Mouse (Mus musculus): ENCODE measurements around the gene Bak1. TPM values are rescaled to one million over a fixed set of nuclear protein-coding genes. Genes with fewer than 3 reads are reported as not detected.

The Bak1 gene
- polyA plus RNA-seq, 1 experiment from 2014 or later, result 3.6 TPM

DNA sequence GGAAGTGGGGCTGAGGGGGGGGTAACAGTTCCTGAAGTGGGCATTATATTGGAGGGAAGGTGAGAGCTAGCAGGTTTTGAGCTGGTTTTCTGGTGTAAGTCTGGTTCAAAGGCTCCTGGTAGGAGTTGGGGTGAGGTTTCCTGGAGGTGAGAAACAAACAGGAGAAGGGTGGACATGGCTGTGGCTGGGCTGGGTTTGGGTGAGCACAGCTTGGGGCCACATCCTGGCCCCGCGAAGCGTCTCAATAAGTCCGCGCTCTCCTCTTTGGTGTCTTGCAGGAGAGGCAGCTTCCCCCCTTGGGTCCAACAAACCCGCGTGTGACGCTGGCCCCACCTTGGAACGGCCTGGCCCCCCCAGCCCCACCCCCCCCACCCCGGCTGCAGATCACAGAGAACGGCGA is 58.6 kb downstream of the Bak1 start:
- Histone ChIP-seq H3K4me1 (replicated peaks; ENCODE audit: control insufficient read depth, insufficient read depth) (peaks cover 7% of the 10 kb centered on the region; the same call in 1 of the 2 replicates), H3K4me3 (ENCODE audit: low read depth, low read length) (no peak overlapping the region), H3K27me3 (ENCODE audit: control insufficient read depth, insufficient read depth, low read length) (no peaks in the 10 kb centered on the region), H3K4me2 (replicated peaks; ENCODE audit: low read depth) (no peak overlapping the region), H3K9me3 (ENCODE audit: control insufficient read depth, low read length) (no peaks in the 10 kb centered on the region), H3K9ac (ENCODE audit: low read length) (no peak overlapping the region), H3K36me3 (ENCODE audit: control insufficient read depth, insufficient read depth, low read length) (no peaks in the 10 kb centered on the region; the same call in 1 of the 2 replicates), H3K27ac (replicated peaks) (no peak overlapping the region)
- no peak for TF ChIP-seq CTCF (IDR thresholded peaks at IDR 0.05; ENCODE audit: low read depth)
- TF ChIP-seq EP300 (optimal IDR thresholded peaks at IDR 0.05), result no peak
- DNase-seq (ENCODE audit: low spot score), result no peak
- WGBS, result 66% methylated on average over 9 of the region's 12 CpGs
- ATAC-seq (ENCODE audit: low FRiP score, low TSS enrichment), result no peak

Other genes with a start within 250 kb of the Bak1 start
- 33.3 and 33.9 TPM in 2 replicates for gene Bnip1, start 247.9 kb downstream of the Bak1 start, polyA plus RNA-seq (2015; fragmentation: Nextera tagmentation; extraction: Ambion mirVana)
- gene Nkx2-5, start 184.0 kb downstream of the Bak1 start, polyA plus RNA-seq (2015; fragmentation: Nextera tagmentation; extraction: Ambion mirVana), result 0.17 and 0.91 TPM in 2 replicates
- 1.5 and 1.6 TPM in 2 replicates for gene Kifc5b, start 111.9 kb downstream of the Bak1 start, polyA plus RNA-seq (2015; fragmentation: Nextera tagmentation; extraction: Ambion mirVana)
- gene Phf1, start 96.0 kb downstream of the Bak1 start, polyA plus RNA-seq (2015; fragmentation: Nextera tagmentation; extraction: Ambion mirVana), result 4.7 and 5.8 TPM in 2 replicates
- gene Cuta, start 89.4 kb downstream of the Bak1 start, polyA plus RNA-seq (2015; fragmentation: Nextera tagmentation; extraction: Ambion mirVana), result 157 and 163 TPM in 2 replicates
- 0.61 and 0.70 TPM in 2 replicates for gene Syngap1, start 87.8 kb downstream of the Bak1 start, polyA plus RNA-seq (2015; fragmentation: Nextera tagmentation; extraction: Ambion mirVana)
- gene Zbtb9, start 55.8 kb downstream of the Bak1 start, polyA plus RNA-seq (2015; fragmentation: Nextera tagmentation; extraction: Ambion mirVana), result 6.9 and 7.8 TPM in 2 replicates
- gene Itpr3, start 28.3 kb upstream of the Bak1 start, polyA plus RNA-seq (2015; fragmentation: Nextera tagmentation; extraction: Ambion mirVana), result 5.9 and 6.6 TPM in 2 replicates
- gene Uqcc2, start 104.9 kb upstream of the Bak1 start, polyA plus RNA-seq (2015; fragmentation: Nextera tagmentation; extraction: Ambion mirVana), result 234 and 250 TPM in 2 replicates
- 0.13 and 0.16 TPM in 2 replicates for gene Ip6k3, start 138.8 kb upstream of the Bak1 start, polyA plus RNA-seq (2015; fragmentation: Nextera tagmentation; extraction: Ambion mirVana)
- gene Lemd2, start 175.5 kb upstream of the Bak1 start, polyA plus RNA-seq (2015; fragmentation: Nextera tagmentation; extraction: Ambion mirVana), result 9.6 and 9.9 TPM in 2 replicates